Mouse (Mus musculus): ENCODE measurements around the gene Asb10. TPM values are rescaled to one million over a fixed set of nuclear protein-coding genes. Genes with fewer than 3 reads are reported as not detected.
A peak's percentile ranks its signal among the peaks of the same experiment; 100 is the strongest.
"Not testable (repeated sequence)": the region's sequence is repeated elsewhere in the genome, so short reads cannot be mapped to it uniquely, and the experiment has no call there.

Asb10 gene
- total and polyA plus RNA-seq, 2 experiments from 2014 or later: 0.31 to 1.2 TPM

GRCm38 (mm10) chr5:24578109-24578963, 37.6 kb upstream of the Asb10 start:
- TF ChIP-seq CTCF (IDR thresholded peaks at IDR 0.05): peak; percentile 26
- H3K4me3 ChIP-seq (ENCODE audit: low read depth, low read length): peak overlapping the region; percentile 67
- H3K27me3 ChIP-seq (ENCODE audit: insufficient read depth, low read length): no peaks in the 10 kb centered on the region
- H3K36me3 ChIP-seq (ENCODE audit: insufficient read depth, low read length): peaks cover 11% of the 10 kb centered on the region
- no peak for DNase-seq (ENCODE audit: low spot score)
- WGBS: 63% methylated on average over 6 of the region's 6 CpGs
- H3K9ac ChIP-seq (replicated peaks; ENCODE audit: low read length, poor library complexity, severe bottlenecking): no peak overlapping the region
- peak overlapping the region; percentile 53 for H3K4me2 ChIP-seq (ENCODE audit: low read depth, low read length, poor library complexity, severe bottlenecking)
- no peaks in the 10 kb centered on the region for H3K9me3 ChIP-seq (ENCODE audit: low read length)
- no peak overlapping the region for H3K27ac ChIP-seq (ENCODE audit: low read depth, low read length)
- no peak for ATAC-seq (ENCODE audit: low FRiP score)
- peaks cover 6% of the 10 kb centered on the region; the same call in 1 of the 2 replicates for H3K4me1 ChIP-seq (ENCODE audit: insufficient read depth, low read length)

- Histone ChIP-seq H3K27me3 (ENCODE audit: insufficient read depth, low read length) (no peaks in the 10 kb centered on the region), H3K27ac (ENCODE audit: low read depth, low read length) (peak within 1 kb of the TSS; percentile 62), H3K9me3 (ENCODE audit: low read length) (no peaks in the 10 kb centered on the region), H3K9ac (replicated peaks; ENCODE audit: low read length, poor library complexity, severe bottlenecking) (peak within 1 kb of the TSS; percentile 62), H3K4me1 (ENCODE audit: insufficient read depth, low read length) (peaks cover 6% of the 10 kb centered on the region; the same call in 1 of the 2 replicates), H3K4me2 (ENCODE audit: low read depth, low read length, poor library complexity, severe bottlenecking) (peak within 1 kb of the TSS; percentile 89), H3K4me3 (ENCODE audit: low read depth, low read length) (peak within 1 kb of the TSS; percentile 67), H3K36me3 (ENCODE audit: insufficient read depth, low read length) (peaks cover 21% of the 10 kb centered on the region)
- peak; percentile 100 for DNase-seq (ENCODE audit: low spot score)
- peak; percentile 95 for ATAC-seq (ENCODE audit: low FRiP score)
- under 1% methylated on average over 48 of the region's 48 CpGs for WGBS
- TF ChIP-seq CTCF (IDR thresholded peaks at IDR 0.05): no peak
These were observed 36.6 kb upstream of the Asb10 start, which contains the start of gene Abcf2 for GRCm38 (mm10) chr5:24577183-24577929. Gene Abcf2, minus strand, starts transcription at chr5:24577467.

- Histone ChIP-seq H3K9ac (replicated peaks; ENCODE audit: low read length, poor library complexity, severe bottlenecking) (peak overlapping the region; percentile 62), H3K27ac (ENCODE audit: low read depth, low read length) (peak overlapping the region; percentile 62), H3K9me3 (ENCODE audit: low read length) (no peaks in the 10 kb centered on the region), H3K4me2 (ENCODE audit: low read depth, low read length, poor library complexity, severe bottlenecking) (peak overlapping the region; percentile 89), H3K4me1 (ENCODE audit: insufficient read depth, low read length) (peaks cover 6% of the 10 kb centered on the region; the same call in 1 of the 2 replicates), H3K4me3 (ENCODE audit: low read depth, low read length) (peak overlapping the region; percentile 67), H3K36me3 (ENCODE audit: insufficient read depth, low read length) (peaks cover 26% of the 10 kb centered on the region), H3K27me3 (ENCODE audit: insufficient read depth, low read length) (no peaks in the 10 kb centered on the region)
- peak; percentile 10 for DNase-seq (ENCODE audit: low spot score)
- peak; percentile 34 for ATAC-seq (ENCODE audit: low FRiP score)
- WGBS: under 1% methylated on average over 32 of the region's 32 CpGs
- TF ChIP-seq CTCF (IDR thresholded peaks at IDR 0.05): no peak
These were observed 36.0 kb upstream of the Asb10 start for GRCm38 (mm10) chr5:24576801-24577182.

- H3K9ac ChIP-seq (replicated peaks; ENCODE audit: low read length, poor library complexity, severe bottlenecking): no peak overlapping the region
- TF ChIP-seq CTCF (IDR thresholded peaks at IDR 0.05): no peak
- ATAC-seq (ENCODE audit: low FRiP score) (no peak), DNase-seq (ENCODE audit: low spot score) (no peak)
- no peaks in the 10 kb centered on the region for H3K9me3 ChIP-seq (ENCODE audit: low read length)
- 81% methylated on average over 1 of the region's 1 CpGs for WGBS
- H3K27ac ChIP-seq (ENCODE audit: low read depth, low read length): no peak overlapping the region
- no peaks in the 10 kb centered on the region for H3K27me3 ChIP-seq (ENCODE audit: insufficient read depth, low read length)
- peaks cover 34% of the 10 kb centered on the region for H3K36me3 ChIP-seq (ENCODE audit: insufficient read depth, low read length)
- H3K4me1 ChIP-seq (ENCODE audit: insufficient read depth, low read length): peaks cover 6% of the 10 kb centered on the region; the same call in 1 of the 2 replicates
- H3K4me2 ChIP-seq (ENCODE audit: low read depth, low read length, poor library complexity, severe bottlenecking): no peak overlapping the region
- H3K4me3 ChIP-seq (ENCODE audit: low read depth, low read length): no peak overlapping the region
These were observed 35.2 kb upstream of the Asb10 start for GRCm38 (mm10) chr5:24575948-24576347.

- no peak for TF ChIP-seq CTCF (IDR thresholded peaks at IDR 0.05)
- no peak for ATAC-seq (ENCODE audit: low FRiP score)
- WGBS: 81% methylated on average over 2 of the region's 2 CpGs
- Histone ChIP-seq H3K27ac (ENCODE audit: low read depth, low read length) (no peak within 1 kb of the TSS), H3K36me3 (ENCODE audit: insufficient read depth, low read length) (no peaks in the 10 kb centered on the region), H3K27me3 (ENCODE audit: insufficient read depth, low read length) (no peaks in the 10 kb centered on the region; the same call in 1 of the 2 replicates), H3K9me3 (ENCODE audit: low read length) (no peaks in the 10 kb centered on the region), H3K4me3 (ENCODE audit: low read depth, low read length) (no peak within 1 kb of the TSS), H3K4me1 (ENCODE audit: insufficient read depth, low read length) (no peaks in the 10 kb centered on the region), H3K4me2 (ENCODE audit: low read depth, low read length, poor library complexity, severe bottlenecking) (no peak within 1 kb of the TSS), H3K9ac (replicated peaks; ENCODE audit: low read length, poor library complexity, severe bottlenecking) (no peak within 1 kb of the TSS)
- DNase-seq (ENCODE audit: low spot score): no peak
These were observed 15.9 kb upstream of the Asb10 start, which contains the start of gene 4931409K22Rik for GRCm38 (mm10) chr5:24556709-24557108. Gene 4931409K22Rik, minus strand, starts transcription at chr5:24556809.

GRCm38 (mm10) chr5:24555335-24555734, 14.6 kb upstream of the Asb10 start:
- H3K36me3 ChIP-seq (ENCODE audit: insufficient read depth, low read length); H3K27ac ChIP-seq (ENCODE audit: low read depth, low read length); H3K4me3 ChIP-seq (ENCODE audit: low read depth, low read length); H3K27me3 ChIP-seq (ENCODE audit: insufficient read depth, low read length); ATAC-seq (ENCODE audit: low FRiP score); H3K9me3 ChIP-seq (ENCODE audit: low read length); H3K4me2 ChIP-seq (ENCODE audit: low read depth, low read length, poor library complexity, severe bottlenecking); H3K4me1 ChIP-seq (ENCODE audit: insufficient read depth, low read length); H3K9ac ChIP-seq (replicated peaks; ENCODE audit: low read length, poor library complexity, severe bottlenecking); DNase-seq (ENCODE audit: low spot score): not testable (repeated sequence)
- whole genome bisulfite sequencing: 92% methylated on average over 7 of the region's 7 CpGs
